Mouse (Mus musculus): ENCODE results near the gene Hnf1a.

- TF ChIP-seq POLR2A (IDR thresholded peaks at IDR 0.05; ENCODE audit: insufficient read length, low read depth) (no peak), TCF12 (IDR thresholded peaks at IDR 0.05; ENCODE audit: insufficient read depth, poor library complexity, severe bottlenecking) (no peak), CEBPB (IDR thresholded peaks at IDR 0.05; ENCODE audit: insufficient read depth, poor library complexity, severe bottlenecking) (no peak), MAX (IDR thresholded peaks at IDR 0.05; ENCODE audit: low read depth) (no peak), E2F4 (IDR thresholded peaks at IDR 0.05; ENCODE audit: insufficient read depth) (no peak), POLR2AphosphoS2 (IDR thresholded peaks at IDR 0.05; ENCODE audit: insufficient read length, low read depth) (no peak)
These were observed 36.9 kb upstream of the Hnf1a start for GRCm38 (mm10) chr5:115007768-115008167.

Measured in myocyte (in vitro differentiated cells).